Mouse (Mus musculus): Measurements from ENCODE around the gene Thumpd2. TPM values are rescaled to one million over a fixed set of nuclear protein-coding genes. Genes with fewer than 3 reads are reported as not detected.

Thumpd2 gene
- 10 to 100 TPM; 19.1 to 23.3 TPM for polyA plus RNA-seq (2017; shearing (Covaris generic))

DNA sequence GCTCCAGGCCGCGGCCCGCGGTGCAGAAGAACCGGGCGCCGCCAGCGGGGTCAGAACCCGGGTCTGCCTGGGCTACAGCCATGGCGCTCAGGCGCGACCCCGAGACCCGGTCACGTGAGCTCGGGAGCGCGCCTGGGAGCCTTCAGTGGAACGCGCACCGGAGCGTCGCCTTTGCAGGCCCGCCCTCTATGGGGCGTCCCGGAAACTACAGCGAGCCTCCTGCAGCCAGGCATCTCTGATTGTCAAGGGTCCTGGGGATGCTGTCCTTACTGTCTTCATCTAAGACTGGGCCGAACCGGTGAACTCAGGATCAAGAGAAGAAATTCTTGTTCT, at the start of gene Thumpd2:
Gene Thumpd2 (minus strand): TSS at position 104 of the 333 bp plus-strand sequence.

Other genes starting within 250 kb of the Thumpd2 start
- gene Tmem178, start 120.5 kb downstream of the Thumpd2 start, polyA plus RNA-seq (2017; shearing (Covaris generic)), result under 1 TPM in 1 of 2 experiments, not detected in 1; 0.16 TPM